Mouse (Mus musculus) spleen, adult 2 months (tissue): ENCODE data around the gene Brd3.

ENCODE experiments used
- CTCF ChIP-seq: fragments of 200-500 bp; IDR thresholded peaks from 2 replicates; pipeline ENCODE4 v1.5.1; 2011; ENCODE audit warnings: mild to moderate bottlenecking, inconsistent platforms; ENCODE audit not compliant: insufficient read depth, insufficient read length, insufficient replicate concordance; ENCODE audit errors: extremely low read depth
- POLR2A ChIP-seq: fragments of 200-500 bp; IDR thresholded peaks from 2 replicates; pipeline ENCODE4 v1.6.1; 2011; ENCODE audit warnings: low read depth, low read length, inconsistent platforms

DNA sequence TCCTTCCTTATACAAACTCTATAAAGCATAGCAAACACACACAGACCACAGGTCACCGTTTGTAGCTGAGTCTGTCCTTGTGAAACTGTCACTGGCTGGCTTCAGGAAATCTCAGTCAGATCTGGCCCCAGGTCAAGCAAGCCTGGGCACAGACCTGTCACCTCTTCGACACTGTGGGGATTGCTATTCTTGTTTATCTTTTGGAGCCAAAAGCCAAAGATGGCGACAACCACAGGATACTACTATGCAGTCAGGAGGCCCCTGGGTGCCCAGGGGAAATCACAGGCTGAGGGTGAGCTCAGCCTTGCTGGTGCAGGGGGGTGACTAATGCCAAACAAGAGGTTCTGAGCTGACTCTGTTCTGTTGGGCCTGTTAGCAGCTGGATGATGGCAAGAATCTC, 91.0 kb downstream of the Brd3 start:
- no peak for TF ChIP-seq POLR2A
- TF ChIP-seq CTCF, result no peak
